Mouse (Mus musculus) adrenal gland, postnatal 4 days (tissue): ENCODE data around the gene Il2rb. TPM values are rescaled to one million over a fixed set of nuclear protein-coding genes. Genes with fewer than 3 reads are reported as not detected.
A peak's percentile ranks its signal among the peaks of the same experiment; 100 is the strongest.

Source experiments
- DNase-seq, 2 experiments: peaks; one replicate each; pipeline ENCODE4 v3.0.0; 2021 to 2022; ENCODE audit warnings: low spot score in 2 of 2, mixed read lengths in 2 of 2
- total RNA-seq, 2 experiments: library from RNA; stranded (reverse); gene quantifications; 2 replicates each; pipeline ENCODE4 v1.2.3; 2021

The Il2rb gene
- total RNA-seq, 2 experiments from 2014 or later, result 0.64 to 1.3 TPM

DNA sequence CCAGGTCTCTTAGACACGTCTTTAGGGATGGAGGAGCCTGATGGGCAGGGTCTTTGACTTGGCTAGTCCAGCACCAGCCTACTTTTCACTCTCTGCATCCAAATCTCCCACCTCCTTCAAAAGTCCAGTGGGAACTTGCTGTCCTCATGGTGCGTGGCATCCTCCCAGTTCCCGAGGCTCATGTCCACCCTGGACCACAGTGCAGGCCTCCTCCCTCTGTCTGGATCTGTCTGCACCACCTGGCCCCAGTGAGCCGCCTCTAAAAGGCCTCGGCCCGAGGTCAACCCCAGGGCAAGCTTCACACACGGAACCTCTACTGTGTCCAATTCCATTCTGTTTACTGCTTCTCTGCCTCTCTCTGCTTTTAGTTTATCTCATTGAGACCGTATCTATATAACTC is 26.3 kb upstream of the Il2rb start:
- DNase-seq, result no peak

- DNase-seq, result no peak
Observed at GRCm38 (mm10) chr15:78520112-78520715, 25.1 kb upstream of the Il2rb start.

- DNase-seq, result no peak
Observed at GRCm38 (mm10) chr15:78518221-78518620, 23.1 kb upstream of the Il2rb start.

GRCm38 (mm10) chr15:78515759-78516158 is 20.7 kb upstream of the Il2rb start:
- no peak for DNase-seq

DNA sequence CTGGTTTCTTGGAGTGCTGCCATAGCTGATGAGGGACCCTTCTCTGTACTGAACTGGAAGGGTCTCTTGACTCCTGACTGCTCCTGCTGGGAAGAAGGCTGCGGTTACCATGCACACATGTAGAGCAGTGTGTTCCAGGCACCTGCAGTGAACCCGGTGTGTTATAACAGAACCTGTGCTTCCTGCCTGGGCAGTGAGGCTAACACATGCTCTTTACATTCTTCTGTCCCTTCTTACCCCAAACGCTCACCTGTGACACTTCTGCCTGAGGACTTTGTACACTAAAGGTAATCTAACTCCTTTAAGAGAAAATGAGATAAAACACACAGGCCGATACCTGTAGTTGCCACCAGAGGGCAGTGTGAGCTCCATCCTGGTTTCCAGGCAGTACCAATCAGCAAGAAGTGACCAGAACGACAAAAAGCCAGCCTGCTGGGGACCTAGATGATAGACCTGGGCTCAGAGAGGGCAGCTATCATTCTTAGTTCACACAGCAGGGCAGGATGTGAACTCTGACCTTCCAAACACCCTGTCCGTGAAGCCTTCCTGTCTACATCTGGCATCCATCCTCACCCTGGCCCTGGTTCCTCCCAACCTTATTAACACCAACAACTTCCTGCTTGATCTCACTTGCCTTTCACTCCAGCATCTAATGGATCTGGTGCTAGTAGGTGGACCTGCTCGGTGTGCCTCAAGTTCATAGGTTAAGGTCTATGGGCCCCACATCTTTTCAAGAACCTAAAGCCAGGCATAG is 19.5 kb upstream of the Il2rb start:
- DNase-seq, result peak in 1 of 2 experiments; percentile 60

DNA sequence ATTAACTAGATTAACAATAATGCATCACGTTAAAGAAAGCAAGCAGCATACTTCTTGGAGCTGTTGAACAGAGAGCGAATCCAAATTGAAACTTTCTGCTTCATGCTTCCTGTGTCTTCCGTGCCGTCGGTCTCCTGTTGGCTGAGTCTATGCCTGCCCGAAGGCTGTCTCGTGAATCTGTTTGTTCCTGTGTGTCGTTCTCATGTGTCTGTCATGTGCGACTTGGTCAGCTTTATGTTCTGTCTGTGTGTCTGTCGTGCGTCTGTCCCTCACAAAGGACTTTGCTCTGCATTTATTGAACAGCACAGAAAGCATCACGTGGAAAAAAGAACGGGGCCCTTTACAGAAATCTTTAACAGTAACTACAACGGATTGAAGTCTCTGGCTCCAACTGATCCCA is 17.9 kb upstream of the Il2rb start:
- DNase-seq, result no peak

DNA sequence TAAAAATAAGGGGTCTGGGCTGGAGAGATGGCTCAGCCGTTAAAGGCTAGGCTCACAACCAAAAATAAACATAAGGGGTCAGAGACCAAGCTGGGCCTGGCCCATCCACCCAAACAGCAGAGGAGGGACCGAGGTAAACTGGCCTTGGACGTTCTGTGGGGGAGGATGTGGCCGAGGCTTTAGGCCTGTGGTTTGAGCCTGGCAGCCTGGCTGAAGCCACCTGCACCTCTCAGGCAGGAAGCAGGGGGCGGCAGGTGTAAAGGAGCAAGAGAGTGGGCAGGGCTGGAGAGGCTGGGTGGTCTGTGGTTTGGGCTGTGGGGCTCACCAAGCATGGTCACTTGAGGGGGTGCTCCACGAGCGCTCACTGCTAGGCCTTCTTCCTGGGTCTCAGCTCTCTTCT is 16.9 kb upstream of the Il2rb start:
- DNase-seq, result no peak

DNA sequence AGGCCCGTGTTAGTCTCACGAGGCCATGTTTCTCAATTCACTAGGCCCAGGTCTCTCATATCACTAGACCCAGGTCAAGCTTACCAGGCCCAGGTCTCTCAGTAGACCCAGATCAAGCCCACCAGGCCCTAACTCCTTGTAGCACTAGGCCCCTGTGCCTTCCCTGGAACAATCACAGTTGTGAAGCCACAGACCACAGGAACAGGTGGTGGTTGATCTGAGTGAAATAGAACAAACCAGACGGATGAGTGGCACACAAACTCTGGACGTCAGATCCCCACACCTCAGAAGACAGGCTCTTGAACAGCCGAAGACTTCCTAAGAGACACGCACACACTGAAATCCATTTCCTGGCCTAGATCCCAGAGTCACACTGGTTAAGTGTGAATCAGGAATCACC is 15.7 kb upstream of the Il2rb start:
- no peak for DNase-seq

DNA sequence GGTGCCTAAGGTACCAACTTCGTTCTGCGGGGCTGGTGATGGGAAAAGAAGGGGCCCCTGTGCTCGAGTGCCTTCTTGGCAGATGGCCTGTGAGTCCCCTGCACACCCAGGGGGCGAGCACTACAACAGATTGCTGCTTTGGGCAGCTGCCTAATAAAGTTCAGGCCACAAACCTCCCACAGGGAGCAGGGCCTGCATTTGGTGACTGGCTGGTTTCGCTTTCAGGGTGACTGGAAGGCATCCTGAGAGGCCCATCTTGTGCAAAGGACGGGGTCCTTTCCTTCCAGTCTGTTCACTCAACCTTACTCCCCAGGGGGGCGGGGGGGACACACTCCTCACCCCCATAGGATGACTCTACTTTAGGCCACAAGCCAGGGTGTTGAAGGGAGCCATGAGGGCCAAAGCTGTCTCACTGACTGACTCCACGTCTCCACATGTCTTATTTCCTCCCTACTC is 15.1 kb upstream of the Il2rb start:
- no peak for DNase-seq

- no peak for DNase-seq
Observed at GRCm38 (mm10) chr15:78509297-78509899, 14.3 kb upstream of the Il2rb start.

DNA sequence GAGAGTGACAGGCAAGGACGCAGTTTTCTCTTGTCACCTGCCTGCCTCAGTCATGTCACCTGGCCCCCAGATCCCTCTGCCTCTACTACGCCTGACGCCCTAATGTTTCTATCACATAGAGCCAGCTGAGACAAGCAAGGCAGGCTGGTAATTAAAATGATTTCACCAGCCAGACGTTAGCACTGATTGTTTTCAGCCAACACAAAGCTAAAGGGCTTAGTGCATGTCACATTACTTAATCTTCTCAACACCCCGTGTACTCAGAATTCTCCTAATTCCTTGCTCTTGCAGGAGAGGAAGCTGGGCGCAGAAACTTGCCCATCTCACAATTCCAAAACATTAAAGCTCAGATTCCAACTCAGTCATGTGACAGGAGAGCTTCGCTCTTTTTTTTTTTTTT is 13.4 kb upstream of the Il2rb start:
- DNase-seq, result no peak

DNA sequence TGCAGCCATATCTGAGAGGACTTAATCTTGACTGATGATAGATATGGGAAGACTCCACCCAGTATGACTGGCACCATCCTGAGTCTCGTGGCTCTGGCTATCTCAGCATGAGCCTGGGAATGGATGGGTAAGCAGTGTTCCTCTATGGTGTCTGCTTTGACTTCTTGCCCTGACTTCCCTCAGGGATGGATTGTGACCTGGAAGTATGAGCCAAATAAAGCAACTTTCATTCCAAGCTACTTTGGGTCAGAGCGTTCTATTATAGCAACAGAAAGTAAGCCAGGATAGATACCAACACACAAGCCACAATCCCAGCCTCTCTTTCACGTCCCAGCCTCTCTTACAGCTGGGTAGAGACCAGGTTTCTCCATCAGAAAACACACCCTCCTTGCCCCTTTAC is 10.5 kb upstream of the Il2rb start:
- DNase-seq, result no peak

- no peak for DNase-seq
Observed at GRCm38 (mm10) chr15:78504816-78505215, 9.7 kb upstream of the Il2rb start.

DNA sequence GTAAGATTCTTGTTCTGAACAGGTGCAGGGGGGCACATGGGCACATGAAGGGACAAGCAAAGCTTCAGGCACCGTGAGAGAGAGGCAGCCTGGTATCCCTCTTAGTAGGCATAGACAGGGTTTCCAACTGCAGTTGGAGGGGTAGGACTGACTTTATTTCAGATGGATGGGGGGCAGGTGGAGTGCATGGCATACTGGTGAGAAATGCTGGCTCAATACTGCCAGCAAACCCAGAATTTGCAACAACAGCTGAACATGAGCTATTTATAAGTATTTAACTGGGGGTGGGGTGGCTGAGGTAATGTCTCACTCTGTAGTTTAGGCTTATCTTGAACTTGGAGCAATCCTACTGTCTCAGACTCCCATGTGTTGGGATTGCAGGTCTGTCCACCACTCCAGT is 8.9 kb upstream of the Il2rb start:
- DNase-seq, result no peak

GRCm38 (mm10) chr15:78502437-78503132 is 7.5 kb upstream of the Il2rb start:
- DNase-seq, result no peak

DNA sequence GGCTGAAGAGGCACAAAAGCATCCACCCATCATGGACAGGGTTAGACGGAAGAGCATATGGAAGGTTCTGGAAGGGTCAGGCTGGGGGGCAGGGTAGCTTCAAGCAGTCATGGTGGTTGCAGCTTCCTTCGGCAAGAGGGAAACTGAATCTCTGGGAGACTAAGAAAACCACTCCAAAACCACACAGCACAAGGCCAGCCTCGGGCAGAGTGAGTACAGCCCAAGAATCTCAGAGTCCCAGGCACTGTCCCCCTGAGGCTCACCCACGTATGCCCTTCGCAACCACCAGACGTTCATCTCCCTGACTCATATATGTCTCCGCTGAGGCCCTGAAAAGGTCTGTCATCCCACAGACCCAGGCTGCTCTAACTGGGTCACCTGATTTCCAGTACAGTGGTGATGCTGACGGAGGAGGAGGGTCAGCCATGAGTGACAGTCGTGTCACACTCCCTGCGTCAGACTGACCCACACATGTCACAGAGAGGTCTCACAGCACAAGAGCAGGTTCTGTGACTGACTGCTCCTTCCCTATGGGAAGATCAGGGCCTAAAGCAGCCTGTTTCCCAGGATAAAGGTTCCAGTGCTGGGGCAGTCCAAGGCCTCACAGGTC is 1.6 kb downstream of the Il2rb start:
- DNase-seq, result no peak

DNA sequence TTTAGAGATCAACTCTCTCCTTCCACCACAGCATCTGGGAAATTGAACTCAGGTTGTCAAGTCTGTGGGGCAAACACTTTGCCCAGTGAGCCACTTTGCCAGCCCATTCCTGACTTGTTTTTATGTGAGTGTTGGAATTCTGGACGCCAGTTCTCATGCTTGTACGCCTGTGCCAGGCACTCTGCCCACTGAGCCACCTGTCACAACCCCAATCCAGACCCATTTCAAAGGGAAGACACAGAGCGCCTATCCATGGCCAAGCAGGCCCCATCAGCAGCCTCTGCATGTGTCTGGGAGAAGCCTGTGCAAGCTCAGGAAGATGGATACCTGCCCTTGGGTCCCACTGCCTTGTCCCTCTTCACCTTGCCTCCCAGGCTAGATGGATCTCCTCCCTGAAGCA is 3.8 kb downstream of the Il2rb start:
- DNase-seq, result no peak

DNA sequence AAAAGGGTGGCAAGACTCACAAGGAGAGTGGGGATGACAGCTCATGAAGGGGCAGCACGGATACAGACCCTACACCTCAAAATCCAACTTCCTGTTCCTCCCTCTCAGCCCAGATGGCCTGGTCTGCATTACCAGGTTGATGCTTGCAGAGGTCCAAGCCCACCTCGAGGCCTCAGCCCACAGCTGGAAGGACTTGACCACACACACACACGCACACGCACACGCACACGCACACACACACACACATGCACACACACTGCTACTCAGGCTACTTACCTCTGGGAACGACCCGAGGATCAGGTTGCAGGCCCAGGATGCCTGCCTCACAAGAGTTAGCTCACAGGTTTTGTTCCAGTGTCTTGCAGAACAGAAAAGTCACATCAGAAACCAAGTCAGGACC is 5.2 kb downstream of the Il2rb start:
- DNase-seq, result no peak

DNA sequence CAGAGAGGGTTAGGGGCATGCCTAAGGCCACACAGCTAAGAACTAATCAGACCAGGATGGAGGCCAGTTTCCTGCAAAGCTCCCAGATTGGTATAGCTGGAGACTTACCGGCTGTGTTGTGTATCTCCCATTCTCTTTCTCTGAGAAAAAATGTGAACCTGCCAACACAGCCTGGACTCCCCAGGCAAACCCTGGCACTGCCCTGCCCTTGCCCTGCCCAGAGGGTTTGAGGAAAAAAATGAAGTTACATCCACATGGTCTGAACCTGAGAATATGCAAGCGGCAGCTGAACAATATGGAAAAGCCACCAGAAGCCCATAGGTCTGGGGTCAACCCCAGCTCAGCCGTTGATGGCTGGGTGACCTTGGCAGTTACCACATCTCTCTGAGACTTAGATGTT is 5.8 kb downstream of the Il2rb start:
- DNase-seq, result no peak

GRCm38 (mm10) chr15:78487066-78487465 is 8.0 kb downstream of the Il2rb start:
- no peak for DNase-seq

GRCm38 (mm10) chr15:78486564-78486963 is 8.5 kb downstream of the Il2rb start:
- DNase-seq, result no peak

- no peak for DNase-seq
Observed at GRCm38 (mm10) chr15:78483311-78483710, 11.8 kb downstream of the Il2rb start.
